Mouse (Mus musculus) forebrain, embryonic 14.5 days (tissue): ENCODE data around the gene Myt1. TPM values are rescaled to one million over a fixed set of nuclear protein-coding genes. Genes with fewer than 3 reads are reported as not detected.
A peak's percentile ranks its signal among the peaks of the same experiment; 100 is the strongest.

Source experiments
- ATAC-seq: fragments of 200-750 bp; cut with Nextera tagmentation; 2 replicates; pipeline ENCODE4 v1.8.0; 2017; ENCODE audit warnings: mild to moderate bottlenecking, moderate library complexity
- DNase-seq: peaks from one replicate; pipeline ENCODE4 v3.0.0-alpha.2; 2015; ENCODE audit warnings: low spot score
- H3K27ac ChIP-seq: fragments of 300-500 bp; sonication (generic); 2 replicates; pipeline ENCODE4 v1.5.1; 2014; ENCODE audit warnings: low read depth, mild to moderate bottlenecking, control low read depth, low read length, moderate library complexity
- H3K27me3 ChIP-seq: fragments of 300-500 bp; sonication (generic); replicated peaks from 2 replicates; pipeline ENCODE4 v1.6.1; 2014; ENCODE audit warnings: low read length, control low read depth, mixed read lengths; ENCODE audit not compliant: control insufficient read depth, insufficient read depth
- H3K36me3 ChIP-seq: fragments of 300-500 bp; sonication (generic); 2 replicates; pipeline ENCODE4 v1.6.1; 2014; ENCODE audit warnings: low read length, control low read depth; ENCODE audit not compliant: control insufficient read depth, insufficient read depth
- H3K4me1 ChIP-seq: fragments of 300-500 bp; sonication (generic); 2 replicates; pipeline ENCODE4 v1.6.1; 2014; ENCODE audit warnings: antibody characterized with exemption, low read length, control low read depth; ENCODE audit not compliant: control insufficient read depth, insufficient read depth
- H3K4me2 ChIP-seq: fragments of 300-500 bp; sonication (generic); 2 replicates; pipeline ENCODE4 v1.6.1; 2014; ENCODE audit warnings: mild to moderate bottlenecking, control low read depth, low read length
- H3K4me3 ChIP-seq: fragments of 300-500 bp; sonication (generic); 2 replicates; pipeline ENCODE4 v1.5.1; 2014; ENCODE audit warnings: low read depth, low read length, control low read depth
- H3K9ac ChIP-seq: fragments of 300-500 bp; sonication (generic); 2 replicates; pipeline ENCODE4 v1.6.1; 2014; ENCODE audit warnings: mild to moderate bottlenecking, low read length, control low read depth, moderate library complexity
- H3K9me3 ChIP-seq: fragments of 300-500 bp; sonication (generic); replicated peaks from 2 replicates; pipeline ENCODE4 v1.6.1; 2016; ENCODE audit warnings: low read length, control low read depth, mixed read lengths; ENCODE audit not compliant: control insufficient read depth
- WGBS: fragments of 180-500 bp; shearing (Covaris S2); extraction: QIAGEN DNeasy Blood & Tissue Kit; methylation state at CpG from one replicate; pipeline ENCODE4 v1.1.7; 2014; 5-methylcytosine and 5-hydroxymethylcytosine counted together
- polyA plus RNA-seq: library from polyadenylated mRNA; unstranded; fragments of >200 nt; fragmentation: Nextera tagmentation; extraction: Ambion mirVana; gene quantifications from 2 replicates; pipeline ENCODE4 v1.2.1, GENCODE M21; 2014

The Myt1 gene
- polyA plus RNA-seq, 1 experiment from 2014 or later: 22.3 TPM

DNA sequence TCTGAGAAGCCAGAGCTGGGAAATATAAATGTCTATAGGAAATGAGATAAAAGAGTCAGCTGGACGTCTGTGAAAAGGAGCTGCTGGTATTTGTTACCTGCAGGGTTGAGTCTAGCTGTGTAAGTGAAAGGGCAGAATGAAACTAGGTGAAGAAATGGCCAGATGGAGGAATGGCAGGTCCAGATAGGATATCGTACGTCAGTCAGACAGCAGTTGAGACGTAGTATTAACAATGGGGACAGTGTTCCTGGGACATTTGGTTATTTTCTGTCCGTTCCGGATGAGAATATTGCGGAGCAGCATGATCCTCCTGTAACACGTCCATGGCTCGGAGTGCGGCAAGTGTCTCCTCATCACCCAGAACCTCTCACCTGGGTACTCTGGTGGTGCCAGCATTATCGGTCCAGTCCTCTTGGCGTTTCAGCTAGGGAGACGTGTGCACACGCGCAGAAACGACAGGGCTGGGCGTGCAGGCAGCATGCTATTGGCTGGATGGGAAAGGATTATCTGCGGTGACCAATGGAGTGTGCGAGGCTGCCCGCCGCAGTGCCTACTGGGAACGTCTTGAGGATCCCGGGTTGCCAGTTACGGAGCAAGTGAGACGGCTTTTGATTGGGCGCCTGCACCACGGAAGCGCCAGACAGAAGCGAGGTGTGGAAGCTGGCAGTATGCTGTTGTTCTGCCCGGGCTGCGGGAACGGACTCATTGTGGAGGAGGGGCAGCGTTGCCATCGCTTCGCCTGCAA lies 100.8 kb downstream of the Myt1 start, which contains the start of gene Polr3k:
TSS of gene Polr3k (plus strand) at position 547 of the 745 bp plus-strand sequence.
- ATAC-seq: peak; percentile 100
- peak; percentile 99 for DNase-seq
- peak within 1 kb of the TSS; percentile 81 for H3K4me3 ChIP-seq

DNA sequence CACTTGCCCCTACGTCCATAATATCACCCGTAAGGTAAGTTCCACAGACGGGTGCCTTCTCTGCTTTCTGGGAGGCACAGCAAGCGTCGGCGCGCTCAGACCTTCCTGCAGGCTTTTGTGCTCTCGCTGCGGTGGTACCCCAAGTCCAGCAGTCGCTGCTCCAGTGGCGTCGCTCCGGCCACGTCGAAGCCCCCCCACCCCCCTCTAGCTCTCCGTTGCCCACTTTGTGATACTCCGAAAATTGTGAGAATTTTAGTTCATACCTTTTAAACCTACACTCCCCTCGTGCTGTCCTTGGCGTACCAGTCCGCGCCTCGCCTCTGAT lies 101.4 kb downstream of the Myt1 start:
- H3K4me2 ChIP-seq: peak overlapping the region; percentile 85
- no peaks in the 10 kb centered on the region for H3K27me3 ChIP-seq
- ATAC-seq (peak; percentile 52), DNase-seq (no peak)
- H3K9ac ChIP-seq: peak overlapping the region; percentile 71
- no peaks in the 10 kb centered on the region for H3K9me3 ChIP-seq
- H3K4me1 ChIP-seq: peaks cover 10% of the 10 kb centered on the region
- under 1% methylated on average over 22 of the region's 22 CpGs for WGBS
- peaks cover 19% of the 10 kb centered on the region for H3K36me3 ChIP-seq
- H3K27ac ChIP-seq: peak overlapping the region; percentile 90
- peak overlapping the region; percentile 81 for H3K4me3 ChIP-seq

More for the DNA sequence above, 100.8 kb downstream of the Myt1 start, which contains the start of gene Polr3k:
- under 1% methylated on average over 35 of the region's 35 CpGs for whole genome bisulfite sequencing
- Histone ChIP-seq H3K36me3 (peaks cover 13% of the 10 kb centered on the region), H3K27ac (peak within 1 kb of the TSS; percentile 90), H3K9me3 (no peaks in the 10 kb centered on the region), H3K9ac (peak within 1 kb of the TSS; percentile 76), H3K4me2 (peak within 1 kb of the TSS; percentile 85), H3K27me3 (no peaks in the 10 kb centered on the region), H3K4me1 (peaks cover 10% of the 10 kb centered on the region)

DNA sequence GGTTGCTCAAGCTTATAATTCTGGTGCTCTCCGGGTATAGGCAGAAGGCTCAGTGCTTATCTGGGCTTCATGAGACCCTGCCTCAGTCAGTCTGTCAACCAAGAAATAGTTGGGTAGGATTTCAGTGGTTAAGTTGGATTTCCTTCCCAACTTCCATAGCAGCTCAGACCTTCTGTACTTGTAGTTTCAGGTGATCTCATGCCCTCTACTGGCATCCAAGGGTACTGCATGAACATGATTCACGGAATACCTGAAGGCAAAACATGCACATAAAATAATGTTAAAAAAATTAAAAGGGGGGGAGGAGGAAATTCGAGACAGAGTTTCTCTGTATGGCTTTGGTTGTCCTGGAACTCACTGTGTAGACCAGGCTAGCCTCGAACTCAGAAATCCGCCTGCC lies 103.8 kb downstream of the Myt1 start:
- WGBS: 57% methylated on average over 5 of the region's 5 CpGs

DNA sequence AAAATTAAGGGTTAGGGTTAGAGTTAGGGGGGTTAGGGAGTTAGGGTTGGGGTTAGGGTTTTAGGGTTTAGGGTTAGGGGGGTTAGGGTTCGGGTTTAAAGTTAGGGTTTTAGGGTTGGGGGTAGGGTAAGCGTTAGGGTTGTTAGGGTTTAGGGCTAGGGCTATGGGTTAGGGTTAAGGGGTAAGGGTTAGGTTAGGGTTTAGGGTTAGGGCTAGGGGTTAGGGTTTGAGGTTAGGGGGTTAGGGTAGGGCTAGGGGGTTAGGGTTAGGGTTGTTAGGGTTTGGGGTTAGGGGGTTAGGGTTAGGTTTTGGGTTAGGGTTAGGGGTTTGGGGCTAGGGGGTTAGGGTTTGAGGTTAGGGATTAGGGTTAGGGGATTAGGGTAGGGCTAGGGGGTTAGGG lies 107.9 kb downstream of the Myt1 start:
- no peaks in the 10 kb centered on the region for H3K27me3 ChIP-seq
- no peak overlapping the region for H3K4me2 ChIP-seq
- no peak overlapping the region for H3K9ac ChIP-seq
- H3K27ac ChIP-seq: no peak overlapping the region
- WGBS: 93% methylated on average over 2 of the region's 2 CpGs
- no peaks in the 10 kb centered on the region for H3K4me1 ChIP-seq
- no peaks in the 10 kb centered on the region for H3K9me3 ChIP-seq
- ATAC-seq (no peak), DNase-seq (no peak)
- no peak overlapping the region for H3K4me3 ChIP-seq
- H3K36me3 ChIP-seq: peaks cover 37% of the 10 kb centered on the region

More for the DNA sequence above, 103.8 kb downstream of the Myt1 start:
- peak; percentile 84 for DNase-seq
- Histone ChIP-seq H3K36me3 (peaks cover 30% of the 10 kb centered on the region), H3K9me3 (no peaks in the 10 kb centered on the region), H3K9ac (no peak overlapping the region), H3K4me2 (no peak overlapping the region), H3K4me1 (peaks cover 10% of the 10 kb centered on the region), H3K4me3 (no peak overlapping the region), H3K27me3 (no peaks in the 10 kb centered on the region), H3K27ac (no peak overlapping the region)
- ATAC-seq: no peak

Other genes with a start within 250 kb of the Myt1 start
- 127 and 165 TPM in 2 replicates for gene Dnajc5, start 242.8 kb upstream of the Myt1 start, polyA plus RNA-seq
- gene Uckl1, start 178.4 kb upstream of the Myt1 start, polyA plus RNA-seq: 60.0 and 73.5 TPM in 2 replicates
- gene Prpf6, start 171.5 kb upstream of the Myt1 start, polyA plus RNA-seq: 57.2 and 62.3 TPM in 2 replicates
- 30.5 and 38.6 TPM in 2 replicates for gene Zfp512b, start 170.5 kb upstream of the Myt1 start, polyA plus RNA-seq
- 140 and 145 TPM in 2 replicates for gene Samd10, start 164.1 kb upstream of the Myt1 start, polyA plus RNA-seq
- gene Gm29797, start 106.3 kb upstream of the Myt1 start, polyA plus RNA-seq: not detected in 2 replicates
- gene Sox18, start 91.7 kb upstream of the Myt1 start, polyA plus RNA-seq: 12.5 and 15.1 TPM in 2 replicates
- 42.0 and 44.3 TPM in 2 replicates for gene Tcea2, start 83.0 kb upstream of the Myt1 start, polyA plus RNA-seq
- 60.3 and 63.6 TPM in 2 replicates for gene Rgs19, start 69.4 kb upstream of the Myt1 start, polyA plus RNA-seq
- gene Lkaaear1, start 64.9 kb upstream of the Myt1 start, polyA plus RNA-seq: not detected in 2 replicates
- gene Oprl1, start 48.3 kb upstream of the Myt1 start, polyA plus RNA-seq: 66.8 and 67.5 TPM in 2 replicates
- gene Pcmtd2, start 74.5 kb downstream of the Myt1 start, polyA plus RNA-seq: 30.0 and 36.6 TPM in 2 replicates
- gene Polr3k, start 101.0 kb downstream of the Myt1 start, polyA plus RNA-seq: 102 and 108 TPM in 2 replicates
- gene Gm14496, start 227.8 kb downstream of the Myt1 start, polyA plus RNA-seq: not detected in 2 replicates